Mouse (Mus musculus): ENCODE measurements around the gene Lrba.
A peak's percentile ranks its signal among the peaks of the same experiment; 100 is the strongest.

Lrba gene

GRCm38 (mm10) chr3:86561023-86561344 lies 336.5 kb downstream of the Lrba start:
- no peak for DNase-seq

GRCm38 (mm10) chr3:86561396-86561795 lies 336.9 kb downstream of the Lrba start:
- no peak for DNase-seq

- no peak for DNase-seq
Observed at GRCm38 (mm10) chr3:86567312-86567711, 342.8 kb downstream of the Lrba start.

- DNase-seq = no peak
Observed at GRCm38 (mm10) chr3:86571518-86571917, 347.0 kb downstream of the Lrba start.

GRCm38 (mm10) chr3:86572519-86573244 lies 348.2 kb downstream of the Lrba start:
- no peak for DNase-seq

GRCm38 (mm10) chr3:86575312-86575711 lies 350.8 kb downstream of the Lrba start:
- DNase-seq = no peak

- no peak for DNase-seq
Observed at GRCm38 (mm10) chr3:86602284-86602683, 377.8 kb downstream of the Lrba start.

- DNase-seq = no peak
Observed at GRCm38 (mm10) chr3:86605775-86606174, 381.3 kb downstream of the Lrba start.

GRCm38 (mm10) chr3:86627008-86627743 lies 402.7 kb downstream of the Lrba start:
- DNase-seq = no peak

- DNase-seq = no peak
Observed at GRCm38 (mm10) chr3:86629379-86629778, 404.9 kb downstream of the Lrba start.

GRCm38 (mm10) chr3:86635464-86635863 lies 411.0 kb downstream of the Lrba start:
- DNase-seq = no peak

- DNase-seq = no peak
Observed at GRCm38 (mm10) chr3:86635940-86636339, 411.5 kb downstream of the Lrba start.

GRCm38 (mm10) chr3:86638552-86639348 lies 414.3 kb downstream of the Lrba start:
- no peak for DNase-seq

- no peak for DNase-seq
Observed at GRCm38 (mm10) chr3:86641393-86641792, 416.9 kb downstream of the Lrba start.

GRCm38 (mm10) chr3:86641796-86642195 lies 417.3 kb downstream of the Lrba start:
- no peak for DNase-seq

GRCm38 (mm10) chr3:86646771-86647170 lies 422.3 kb downstream of the Lrba start:
- no peak for DNase-seq

- DNase-seq = no peak
Observed at GRCm38 (mm10) chr3:86651006-86651405, 426.5 kb downstream of the Lrba start.

GRCm38 (mm10) chr3:86659326-86659725 lies 434.8 kb downstream of the Lrba start:
- DNase-seq = no peak

- no peak for DNase-seq
Observed at GRCm38 (mm10) chr3:86664399-86664798, 439.9 kb downstream of the Lrba start.

- DNase-seq = no peak
Observed at GRCm38 (mm10) chr3:86668146-86668545, 443.7 kb downstream of the Lrba start.

- DNase-seq = no peak
Observed at GRCm38 (mm10) chr3:86677573-86678155, 453.2 kb downstream of the Lrba start.

GRCm38 (mm10) chr3:86687571-86688209 lies 463.2 kb downstream of the Lrba start:
- DNase-seq = peak; percentile 6 to 16

- DNase-seq = no peak
Observed at GRCm38 (mm10) chr3:86688438-86688837, 464.0 kb downstream of the Lrba start.
